Mouse (Mus musculus): ENCODE results near the gene Nhp2. TPM values are rescaled to one million over a fixed set of nuclear protein-coding genes. Genes with fewer than 3 reads are reported as not detected.

Nhp2 gene
- polyA plus RNA-seq, 1 experiment from 2014 or later: 64.8 TPM

GRCm38 (mm10) chr11:51590002-51590401, 29.5 kb upstream of the Nhp2 start:
- H3K9me3 ChIP-seq (replicated peaks): no peaks in the 10 kb centered on the region
- H3K27me3 ChIP-seq: no peaks in the 10 kb centered on the region
- peaks cover 72% of the 10 kb centered on the region for H3K36me3 ChIP-seq
- peaks cover 15% of the 10 kb centered on the region for H3K4me1 ChIP-seq (replicated peaks)
- H3K4me3 ChIP-seq: no peak overlapping the region
- H3K9ac ChIP-seq: no peak overlapping the region
- H3K27ac ChIP-seq: no peak overlapping the region
- no peak for ATAC-seq (replicated peaks; ENCODE audit: insufficient number of reproducible peaks, insufficient read depth, low FRiP score, low read depth)
- H3K4me2 ChIP-seq: no peak overlapping the region

- ATAC-seq (replicated peaks; ENCODE audit: insufficient number of reproducible peaks, insufficient read depth, low FRiP score, low read depth): no peak
- Histone ChIP-seq H3K27me3 (no peaks in the 10 kb centered on the region), H3K4me3 (no peak overlapping the region), H3K27ac (no peak overlapping the region), H3K36me3 (peaks cover 83% of the 10 kb centered on the region), H3K9ac (no peak overlapping the region), H3K9me3 (replicated peaks) (no peaks in the 10 kb centered on the region), H3K4me1 (replicated peaks) (peaks cover 5% of the 10 kb centered on the region; the same call in 1 of the 2 replicates), H3K4me2 (no peak overlapping the region)
- 49% methylated on average over 7 of the region's 7 CpGs for WGBS
Observed at GRCm38 (mm10) chr11:51591168-51591567, 28.4 kb upstream of the Nhp2 start.

GRCm38 (mm10) chr11:51591915-51592314, 27.6 kb upstream of the Nhp2 start:
- no peak for ATAC-seq (replicated peaks; ENCODE audit: insufficient number of reproducible peaks, insufficient read depth, low FRiP score, low read depth)
- Histone ChIP-seq H3K9ac (no peak overlapping the region), H3K27ac (no peak overlapping the region), H3K27me3 (no peaks in the 10 kb centered on the region), H3K36me3 (peaks cover 87% of the 10 kb centered on the region), H3K4me3 (no peak overlapping the region), H3K4me1 (replicated peaks) (peaks cover 3% of the 10 kb centered on the region; the same call in 1 of the 2 replicates), H3K4me2 (no peak overlapping the region), H3K9me3 (replicated peaks) (no peaks in the 10 kb centered on the region)
- 82% methylated on average over 7 of the region's 7 CpGs for WGBS

GRCm38 (mm10) chr11:51593368-51593767, 26.2 kb upstream of the Nhp2 start:
- WGBS: 92% methylated on average over 4 of the region's 4 CpGs

GRCm38 (mm10) chr11:51593849-51594248, 25.7 kb upstream of the Nhp2 start:
- Histone ChIP-seq H3K9me3 (replicated peaks) (no peaks in the 10 kb centered on the region), H3K27ac (no peak overlapping the region), H3K4me1 (replicated peaks) (0 out of 2 replicates have a peak, but pooled peaks cover 3% of the 10 kb centered on the region), H3K4me3 (no peak overlapping the region), H3K9ac (no peak overlapping the region), H3K27me3 (no peaks in the 10 kb centered on the region), H3K4me2 (no peak overlapping the region), H3K36me3 (peaks cover 90% of the 10 kb centered on the region)
- WGBS: 86% methylated on average over 6 of the region's 6 CpGs
- no peak for ATAC-seq (replicated peaks; ENCODE audit: insufficient number of reproducible peaks, insufficient read depth, low FRiP score, low read depth)

More at GRCm38 (mm10) chr11:51593368-51593767, 26.2 kb upstream of the Nhp2 start:
- Histone ChIP-seq H3K27ac (no peak overlapping the region), H3K27me3 (no peaks in the 10 kb centered on the region), H3K9me3 (replicated peaks) (no peaks in the 10 kb centered on the region), H3K36me3 (peaks cover 88% of the 10 kb centered on the region), H3K4me1 (replicated peaks) (0 out of 2 replicates have a peak, but pooled peaks cover 3% of the 10 kb centered on the region), H3K4me2 (no peak overlapping the region), H3K9ac (no peak overlapping the region), H3K4me3 (no peak overlapping the region)
- no peak for ATAC-seq (replicated peaks; ENCODE audit: insufficient number of reproducible peaks, insufficient read depth, low FRiP score, low read depth)

- no peak overlapping the region for H3K4me3 ChIP-seq
- WGBS: 60% methylated on average over 3 of the region's 3 CpGs
- H3K36me3 ChIP-seq: peaks cover 90% of the 10 kb centered on the region
- no peak overlapping the region for H3K9ac ChIP-seq
- H3K4me2 ChIP-seq: no peak overlapping the region
- H3K9me3 ChIP-seq (replicated peaks): no peaks in the 10 kb centered on the region
- ATAC-seq (replicated peaks; ENCODE audit: insufficient number of reproducible peaks, insufficient read depth, low FRiP score, low read depth): no peak
- H3K27me3 ChIP-seq: no peaks in the 10 kb centered on the region
- H3K4me1 ChIP-seq (replicated peaks): 0 out of 2 replicates have a peak, but pooled peaks cover 3% of the 10 kb centered on the region
- H3K27ac ChIP-seq: no peak overlapping the region
Observed at GRCm38 (mm10) chr11:51594715-51595350, 24.7 kb upstream of the Nhp2 start.

- Histone ChIP-seq H3K9ac (no peak overlapping the region), H3K4me1 (replicated peaks) (0 out of 2 replicates have a peak, but pooled peaks cover 3% of the 10 kb centered on the region), H3K27ac (no peak overlapping the region), H3K27me3 (no peaks in the 10 kb centered on the region), H3K4me2 (no peak overlapping the region), H3K9me3 (replicated peaks) (no peaks in the 10 kb centered on the region), H3K4me3 (no peak overlapping the region), H3K36me3 (peaks cover 93% of the 10 kb centered on the region)
- WGBS: 84% methylated on average over 1 of the region's 1 CpGs
- no peak for ATAC-seq (replicated peaks; ENCODE audit: insufficient number of reproducible peaks, insufficient read depth, low FRiP score, low read depth)
Observed at GRCm38 (mm10) chr11:51595459-51596083, 24.0 kb upstream of the Nhp2 start.

GRCm38 (mm10) chr11:51597553-51597952, 22.0 kb upstream of the Nhp2 start:
- Histone ChIP-seq H3K4me1 (replicated peaks) (peaks cover 4% of the 10 kb centered on the region; the same call in 1 of the 2 replicates), H3K9ac (no peak overlapping the region), H3K4me3 (no peak overlapping the region), H3K4me2 (no peak overlapping the region), H3K9me3 (replicated peaks) (no peaks in the 10 kb centered on the region), H3K36me3 (peaks cover 98% of the 10 kb centered on the region), H3K27ac (no peak overlapping the region), H3K27me3 (no peaks in the 10 kb centered on the region)
- no peak for ATAC-seq (replicated peaks; ENCODE audit: insufficient number of reproducible peaks, insufficient read depth, low FRiP score, low read depth)
- WGBS: 72% methylated on average over 2 of the region's 2 CpGs

GRCm38 (mm10) chr11:51602253-51602652, 17.3 kb upstream of the Nhp2 start:
- Histone ChIP-seq H3K9ac (no peak overlapping the region), H3K27me3 (no peaks in the 10 kb centered on the region), H3K36me3 (peaks cover 76% of the 10 kb centered on the region), H3K4me3 (no peak overlapping the region), H3K9me3 (replicated peaks) (no peaks in the 10 kb centered on the region), H3K4me1 (replicated peaks) (peaks cover 27% of the 10 kb centered on the region), H3K27ac (no peak overlapping the region), H3K4me2 (no peak overlapping the region)
- WGBS: 82% methylated on average over 3 of the region's 3 CpGs
- ATAC-seq (replicated peaks; ENCODE audit: insufficient number of reproducible peaks, insufficient read depth, low FRiP score, low read depth): no peak

GRCm38 (mm10) chr11:51605602-51606446, 13.7 kb upstream of the Nhp2 start:
- H3K9me3 ChIP-seq (replicated peaks): no peaks in the 10 kb centered on the region
- ATAC-seq (replicated peaks; ENCODE audit: insufficient number of reproducible peaks, insufficient read depth, low FRiP score, low read depth): peak; percentile 78
- under 1% methylated on average over 76 of the region's 81 CpGs for WGBS
- H3K9ac ChIP-seq: peak overlapping the region; percentile 98
- peak overlapping the region; percentile 83 for H3K4me2 ChIP-seq
- peaks cover 41% of the 10 kb centered on the region for H3K36me3 ChIP-seq
- peak overlapping the region; percentile 93 for H3K27ac ChIP-seq
- H3K4me3 ChIP-seq: peak overlapping the region; percentile 95
- H3K4me1 ChIP-seq (replicated peaks): peaks cover 32% of the 10 kb centered on the region
- no peaks in the 10 kb centered on the region for H3K27me3 ChIP-seq

GRCm38 (mm10) chr11:51606447-51607095, 13.0 kb upstream of the Nhp2 start, which contains the start of gene Hnrnpab:
Gene Hnrnpab (minus strand): TSS chr11:51606847.
- Histone ChIP-seq H3K27me3 (no peaks in the 10 kb centered on the region), H3K36me3 (peaks cover 33% of the 10 kb centered on the region), H3K4me1 (replicated peaks) (peaks cover 32% of the 10 kb centered on the region), H3K4me3 (peak within 1 kb of the TSS; percentile 95), H3K9ac (peak within 1 kb of the TSS; percentile 98), H3K9me3 (replicated peaks) (no peaks in the 10 kb centered on the region), H3K27ac (peak within 1 kb of the TSS; percentile 93), H3K4me2 (peak within 1 kb of the TSS; percentile 83)
- ATAC-seq (replicated peaks; ENCODE audit: insufficient number of reproducible peaks, insufficient read depth, low FRiP score, low read depth): peak; percentile 92
- whole genome bisulfite sequencing: under 1% methylated on average over 89 of the region's 91 CpGs
